Mouse (Mus musculus): ENCODE measurements around the gene Isoc2b.
"Not testable (repeated sequence)": the region's sequence is repeated elsewhere in the genome, so short reads cannot be mapped to it uniquely, and the experiment has no call there.

The Isoc2b gene

DNA sequence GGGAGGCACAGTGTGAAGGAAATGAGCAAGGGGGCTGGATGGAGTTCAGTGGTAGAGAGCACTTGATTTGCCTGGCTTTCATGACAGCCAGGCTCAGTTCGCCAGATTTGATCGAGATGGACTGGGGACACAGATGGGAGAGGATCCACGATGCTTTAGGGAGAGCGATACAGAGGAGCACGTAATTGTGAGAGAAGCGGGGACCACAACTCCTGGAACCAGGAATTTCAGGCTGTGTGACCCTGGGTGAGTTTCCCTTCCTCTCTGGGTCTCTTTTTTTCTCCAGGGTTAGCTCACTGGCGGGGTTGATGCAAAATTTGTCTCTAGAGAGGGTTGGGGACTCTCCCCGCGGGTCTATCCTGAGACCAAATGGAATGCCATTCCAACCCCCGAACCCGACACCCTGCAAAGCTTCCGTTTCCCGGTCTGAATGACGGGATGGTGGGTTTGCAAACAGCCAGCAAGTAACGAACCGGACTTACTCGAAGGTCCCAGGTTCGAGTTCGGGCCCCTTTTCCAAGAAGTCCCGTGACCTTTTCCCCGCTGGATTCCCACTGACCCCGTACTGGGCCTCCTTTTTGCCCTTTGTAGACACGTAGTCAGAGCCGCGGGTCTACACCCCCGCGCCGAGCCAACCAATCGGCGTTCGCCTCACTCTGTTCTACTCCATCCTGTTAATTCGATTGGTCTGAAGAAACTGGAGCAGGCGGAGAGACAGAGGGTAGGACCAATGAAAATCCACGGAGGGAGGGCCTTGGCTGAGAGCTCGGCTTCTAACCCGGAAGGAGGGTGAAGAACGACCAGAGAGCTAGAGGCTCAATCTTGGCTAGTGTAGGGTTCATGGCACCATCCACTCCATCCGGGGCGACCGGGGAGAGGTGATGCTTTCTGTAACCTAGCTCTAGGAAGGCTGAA, 4.2 kb downstream of the Isoc2b start:
- DNase-seq (ENCODE audit: low read depth, low spot score), result peak; percentile 98

DNA sequence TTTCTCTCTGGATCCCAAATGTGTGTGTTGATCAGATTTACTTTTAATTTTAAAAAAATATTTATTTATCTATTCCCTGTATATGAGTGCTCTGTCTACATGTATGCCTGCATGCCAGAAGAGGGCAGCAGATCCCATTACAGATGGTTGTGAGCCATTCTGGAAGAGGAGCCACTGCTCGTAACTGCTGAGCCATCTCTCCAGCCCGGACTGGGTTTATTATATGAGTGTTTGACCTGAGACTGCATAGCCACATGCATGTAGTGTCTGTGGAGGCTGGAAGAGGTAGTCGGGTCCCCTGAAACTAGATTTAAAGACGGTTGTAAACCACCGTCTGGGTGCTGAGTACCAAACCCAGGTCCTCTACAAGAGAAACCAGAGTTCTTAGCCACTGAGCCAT, 5.0 kb downstream of the Isoc2b start:
- DNase-seq (ENCODE audit: low read depth, low spot score), result peak; percentile 31

DNA sequence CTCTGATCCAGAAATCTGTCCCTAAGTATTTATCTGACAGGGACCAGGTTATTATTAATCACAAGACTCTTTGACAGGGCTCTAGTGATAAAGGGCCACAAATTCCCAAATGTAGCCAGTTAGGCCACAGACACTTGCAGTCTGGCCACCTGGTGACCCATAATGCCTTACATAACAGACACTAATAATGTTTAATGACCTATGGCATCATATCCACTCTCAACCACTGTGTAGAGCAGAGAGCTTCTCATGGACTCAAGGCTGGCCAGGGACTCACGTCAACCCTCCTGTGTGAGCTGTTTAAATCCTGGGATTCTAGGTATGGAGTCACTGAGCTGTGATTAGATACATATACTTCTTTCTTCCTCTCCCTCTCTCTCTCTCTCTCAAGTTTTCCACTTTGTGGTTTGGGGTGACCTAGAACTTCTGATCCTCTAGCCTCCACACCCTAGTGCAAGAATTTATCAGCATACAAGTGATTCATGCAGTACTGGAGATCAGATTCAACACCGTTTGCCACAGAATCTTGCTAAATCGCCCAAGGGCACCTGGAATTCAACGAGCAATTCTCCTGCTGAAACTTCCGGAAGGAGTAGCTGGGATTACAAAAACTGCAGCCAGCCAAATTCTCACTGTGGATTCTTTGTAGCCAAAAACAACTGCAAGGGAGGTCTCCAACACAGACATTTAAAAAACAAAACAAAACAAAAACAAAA, 5.8 kb downstream of the Isoc2b start:
- DNase-seq (ENCODE audit: low read depth, low spot score), result no peak

DNA sequence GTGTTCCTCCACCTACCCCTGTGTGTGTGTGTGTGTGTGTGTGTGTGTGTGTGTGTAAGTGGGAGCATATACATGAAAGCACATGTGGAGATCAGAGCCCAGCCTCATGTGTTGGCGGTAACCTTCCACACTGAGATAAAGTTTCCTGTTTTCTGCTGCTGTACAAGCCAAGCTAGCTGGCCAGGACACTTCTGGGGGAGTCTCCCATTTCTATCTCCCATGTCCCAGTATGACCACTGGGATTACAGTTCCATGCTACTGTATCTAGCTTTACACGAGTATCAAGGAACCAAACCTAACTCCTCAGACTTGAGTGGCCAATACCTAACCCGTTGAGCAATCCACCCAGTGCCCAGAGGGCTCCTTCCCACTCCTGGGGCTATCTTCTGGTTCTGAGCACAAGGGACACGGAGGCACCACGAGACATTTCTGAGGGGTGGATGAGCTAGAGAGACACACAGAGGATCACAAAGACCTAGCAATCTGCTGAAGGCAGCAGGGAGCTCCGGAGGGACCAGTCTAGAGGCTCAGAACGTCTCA, 6.4 kb downstream of the Isoc2b start:
- DNase-seq (ENCODE audit: low read depth, low spot score), result no peak

DNA sequence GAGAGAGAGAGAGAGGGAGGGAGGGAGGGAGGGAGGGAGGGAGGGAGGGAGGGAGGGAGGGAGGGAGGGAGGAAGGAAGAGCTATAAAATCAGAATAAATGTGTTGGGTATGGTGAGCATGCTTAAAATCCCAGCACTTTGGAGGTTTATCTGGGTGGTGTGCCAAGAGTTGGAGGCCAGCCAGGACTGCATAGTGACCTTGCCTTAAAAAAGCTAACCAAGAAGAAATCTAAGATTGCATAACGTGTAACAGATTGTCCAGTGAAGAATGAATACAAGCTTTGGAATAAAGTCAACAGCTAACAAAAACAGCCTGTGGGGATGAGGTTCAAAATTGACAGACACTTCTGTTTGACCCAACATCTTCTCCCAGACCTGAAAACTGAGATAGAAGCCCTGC, 7.0 kb downstream of the Isoc2b start:
- peak; percentile 78 for DNase-seq (ENCODE audit: low read depth, low spot score)

DNA sequence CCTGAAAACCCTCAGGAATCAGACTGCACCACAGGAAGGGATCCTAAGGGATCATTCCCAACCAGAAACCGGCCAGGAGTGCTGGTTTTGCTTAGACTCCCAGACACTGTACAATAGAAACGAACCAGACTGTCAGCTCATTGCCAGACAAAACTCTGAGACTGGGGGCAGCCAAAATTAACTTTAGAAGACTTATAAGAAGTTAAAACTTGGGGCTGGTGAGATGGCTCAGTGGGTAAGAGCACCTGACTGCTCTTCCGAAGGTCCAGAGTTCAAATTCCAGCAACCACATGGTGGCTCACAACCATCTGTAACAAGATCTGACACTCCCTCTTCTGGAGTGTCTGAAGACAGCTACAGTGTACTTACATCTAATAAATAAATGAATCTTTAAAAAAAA, 9.1 kb downstream of the Isoc2b start:
- DNase-seq (ENCODE audit: low read depth, low spot score), result not testable (repeated sequence)

DNA sequence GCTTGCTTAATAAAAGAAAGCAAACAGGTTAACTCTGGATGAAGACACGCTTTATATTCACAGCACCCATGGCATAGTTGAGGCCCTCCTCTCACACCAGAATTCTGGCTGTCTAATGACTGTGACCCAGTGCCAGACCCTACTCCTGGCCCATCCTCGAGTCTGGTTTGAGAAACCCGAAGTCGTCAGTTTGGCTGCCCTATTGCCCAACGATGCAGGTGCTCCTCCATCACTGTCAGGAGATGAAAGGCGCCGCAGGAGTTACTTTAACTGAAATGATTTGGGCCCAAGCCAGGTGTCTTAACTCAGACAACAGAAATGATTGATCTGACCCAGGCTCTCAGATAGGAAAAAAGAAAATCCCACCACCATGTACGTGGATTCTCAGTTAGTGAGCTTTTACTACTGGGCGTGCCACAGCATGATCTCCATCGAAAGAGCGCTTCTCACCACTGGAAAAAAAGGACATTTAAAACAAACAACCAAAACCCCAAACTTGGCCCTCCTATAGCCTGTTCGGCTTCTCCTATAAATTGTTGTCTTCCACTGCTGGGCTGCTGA, 10.6 kb downstream of the Isoc2b start:
- no peak for DNase-seq (ENCODE audit: low read depth, low spot score)

DNA sequence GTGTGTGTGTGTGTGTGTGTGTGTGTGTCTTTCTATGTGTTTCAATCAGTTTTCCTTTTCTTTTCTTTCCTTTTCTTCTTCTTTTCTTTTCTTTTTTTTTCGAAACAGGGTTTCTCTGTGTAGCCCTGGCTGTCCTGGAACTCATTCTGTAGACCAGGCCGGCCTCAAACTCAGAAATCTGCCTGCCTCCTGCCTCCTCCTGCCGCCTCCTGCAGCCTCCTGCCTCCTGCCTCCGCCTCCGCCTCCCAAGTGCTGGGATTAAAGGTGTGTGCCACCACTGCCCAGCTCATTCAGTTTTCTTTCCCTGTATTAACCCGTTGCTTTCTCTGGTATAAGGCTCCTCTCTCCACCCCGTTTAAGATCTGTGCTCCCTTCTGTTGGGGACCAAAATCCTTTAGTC, 12.7 kb downstream of the Isoc2b start:
- no peak for DNase-seq (ENCODE audit: low read depth, low spot score)

DNA sequence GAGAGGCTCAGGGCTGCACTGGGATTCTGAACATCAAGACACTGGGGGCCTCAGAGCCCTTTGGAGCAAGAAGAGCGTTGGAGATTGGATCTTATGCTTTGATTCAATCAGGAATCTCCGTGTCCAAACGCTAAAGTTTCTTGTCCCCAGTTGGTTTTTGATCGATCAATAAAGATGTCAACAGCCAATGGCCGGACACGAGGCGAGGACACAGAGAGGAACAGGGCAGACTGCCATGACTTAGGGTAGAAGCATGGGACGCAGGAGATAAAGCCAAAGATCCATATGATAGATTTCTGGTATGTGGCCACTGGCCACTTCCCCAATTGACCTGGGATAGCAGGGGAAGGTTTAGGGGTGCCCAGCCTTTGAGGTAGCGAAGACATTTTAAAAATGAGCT, 13.6 kb downstream of the Isoc2b start:
- no peak for DNase-seq (ENCODE audit: low read depth, low spot score)

DNA sequence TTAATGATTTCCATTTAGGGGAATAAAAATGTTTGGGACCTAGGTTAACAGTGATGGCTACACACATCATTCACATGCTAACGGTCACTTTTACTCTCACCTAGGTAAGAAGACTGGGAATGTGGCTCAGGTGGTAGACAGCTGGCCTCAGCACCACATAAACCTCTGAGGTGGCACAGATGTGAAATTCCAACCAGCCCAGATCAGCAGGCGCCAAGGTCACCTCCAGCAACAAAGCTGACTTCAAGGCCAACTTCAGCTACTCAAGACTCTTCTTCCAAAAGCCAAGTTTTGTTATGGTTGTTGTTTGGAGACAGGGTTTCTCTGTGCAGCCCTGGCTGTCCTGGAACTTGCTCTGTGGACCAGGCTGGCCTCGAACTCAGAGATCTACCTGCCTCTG, 16.4 kb downstream of the Isoc2b start:
- no peak for DNase-seq (ENCODE audit: low read depth, low spot score)

DNA sequence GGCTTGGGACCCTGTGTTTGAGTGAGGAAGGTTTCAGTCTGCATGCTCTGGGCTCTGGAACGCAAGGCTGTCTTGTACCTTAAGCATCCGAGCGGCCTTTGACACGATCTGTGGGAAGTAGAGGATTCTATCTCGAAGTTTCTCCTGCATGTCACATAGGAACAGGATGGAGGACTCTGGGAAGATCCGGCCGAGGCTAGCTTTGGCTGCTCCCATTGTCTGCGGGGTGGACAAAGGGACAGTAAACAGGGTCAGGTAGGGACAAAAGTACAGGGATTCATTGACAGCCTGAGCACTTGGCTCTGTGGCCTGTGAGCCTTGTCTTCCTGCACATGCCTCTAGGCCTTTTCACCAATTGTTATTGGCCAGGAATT, 18.8 kb downstream of the Isoc2b start:
- no peak for DNase-seq (ENCODE audit: low read depth, low spot score)

DNA sequence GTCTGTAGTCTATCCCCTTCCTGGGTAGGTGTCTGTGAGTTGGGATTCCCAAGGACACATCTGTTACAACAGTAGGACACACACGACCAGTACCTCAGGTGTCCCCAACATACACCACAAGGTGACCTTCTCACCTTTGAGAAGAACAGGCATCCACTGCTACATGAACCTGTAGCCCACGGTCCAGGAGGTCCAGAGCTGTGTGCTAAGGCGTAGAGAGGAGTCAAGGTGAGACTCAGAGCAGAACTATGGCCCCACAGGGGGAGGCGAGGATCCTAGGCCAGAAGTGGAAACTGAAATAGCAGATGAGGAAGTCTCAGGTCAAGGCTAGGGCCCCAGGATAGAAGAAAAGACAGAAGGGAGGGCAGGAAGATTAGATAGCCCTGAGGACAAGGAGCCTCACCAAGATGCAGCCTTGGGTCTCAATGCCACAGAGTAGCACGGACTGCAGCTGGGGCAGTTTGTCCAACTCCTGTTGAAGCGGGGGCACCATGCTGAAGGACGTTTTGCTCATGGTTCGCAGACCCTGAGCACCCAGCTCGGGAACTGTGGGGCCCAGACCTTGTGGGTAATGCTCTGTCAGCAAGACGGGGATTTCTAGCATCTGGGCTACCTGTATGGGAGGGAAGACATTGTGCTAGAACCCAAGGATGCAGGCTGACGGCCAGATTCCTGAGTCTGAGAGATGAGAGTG, 19.3 kb downstream of the Isoc2b start:
- no peak for DNase-seq (ENCODE audit: low read depth, low spot score)

DNA sequence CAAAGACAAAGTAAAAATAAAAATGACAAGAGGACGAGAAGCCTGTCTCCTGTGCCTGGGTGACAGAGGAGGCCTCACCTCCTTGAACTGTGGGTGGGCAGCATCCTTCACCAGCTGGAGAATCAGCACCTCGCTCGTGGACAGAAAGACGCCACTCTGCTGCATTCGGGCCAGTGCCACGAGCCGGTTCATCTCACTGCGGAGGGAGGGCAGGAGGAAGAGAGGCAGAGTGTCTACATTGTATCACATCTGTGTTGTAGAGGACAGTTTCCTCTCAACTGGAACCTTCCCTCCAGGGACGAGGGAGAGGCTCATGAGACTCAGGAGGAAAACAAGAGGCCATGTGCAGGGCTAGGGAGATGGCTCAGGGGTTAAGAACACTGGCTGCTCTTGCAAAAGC, 20.7 kb downstream of the Isoc2b start:
- DNase-seq (ENCODE audit: low read depth, low spot score), result no peak

DNA sequence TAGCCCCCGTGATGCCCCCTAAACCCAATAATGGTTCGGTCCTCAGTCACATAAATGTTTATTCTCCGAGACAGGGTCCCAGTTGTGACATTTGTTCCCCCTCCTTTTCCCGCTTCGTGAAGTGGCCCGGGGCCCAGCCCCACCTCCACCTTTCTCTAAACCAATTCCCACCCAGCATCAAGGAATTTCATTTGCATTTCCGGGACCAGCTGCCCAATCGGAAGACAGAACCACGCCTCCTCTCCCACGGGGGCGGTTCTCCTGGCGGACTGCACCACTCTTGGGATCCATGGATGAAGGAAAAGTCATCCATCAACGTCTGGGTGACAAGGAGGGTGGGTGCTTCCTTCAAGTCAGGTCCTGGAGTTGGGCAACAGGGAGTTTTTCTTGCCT, 25.1 kb downstream of the Isoc2b start:
- no peak for DNase-seq (ENCODE audit: low read depth, low spot score)

DNA sequence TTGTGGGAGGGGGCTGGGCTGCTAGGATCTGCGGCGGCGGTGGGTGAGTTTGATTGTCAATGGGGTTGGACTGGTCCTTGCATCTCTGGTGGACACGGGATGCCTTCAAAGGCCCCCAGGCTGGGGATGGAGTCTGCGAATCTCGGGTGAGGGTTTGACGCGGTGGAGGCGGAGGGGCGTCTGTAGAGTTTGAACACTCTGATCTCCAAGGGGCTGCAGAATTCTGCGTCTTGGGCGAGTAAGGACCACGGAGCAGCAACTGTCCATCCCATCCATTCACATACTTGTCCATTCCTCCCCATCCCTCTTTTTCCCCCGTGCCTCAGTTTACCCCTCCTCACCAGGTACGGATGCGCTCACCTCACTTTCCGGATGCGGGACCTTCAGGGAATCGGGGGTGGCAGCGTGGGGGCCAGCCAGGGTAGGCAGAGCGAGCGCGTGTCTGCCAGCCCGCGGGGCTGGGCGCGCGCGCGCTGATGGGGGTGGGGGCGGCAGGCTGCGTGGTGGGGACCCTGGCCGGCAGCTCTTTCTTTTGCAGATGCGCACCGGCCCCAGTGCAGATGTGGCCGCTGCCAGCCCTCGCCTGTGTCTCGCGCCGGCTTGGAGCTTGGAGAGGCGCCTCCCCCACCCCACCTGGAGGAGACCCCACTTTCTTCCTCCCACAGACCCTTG, 25.7 kb downstream of the Isoc2b start, which contains the start of gene Shisa7:
TSS of gene Shisa7 (minus strand) at position 452 of the 672 bp plus-strand sequence.
- DNase-seq (ENCODE audit: low read depth, low spot score), result no peak

DNA sequence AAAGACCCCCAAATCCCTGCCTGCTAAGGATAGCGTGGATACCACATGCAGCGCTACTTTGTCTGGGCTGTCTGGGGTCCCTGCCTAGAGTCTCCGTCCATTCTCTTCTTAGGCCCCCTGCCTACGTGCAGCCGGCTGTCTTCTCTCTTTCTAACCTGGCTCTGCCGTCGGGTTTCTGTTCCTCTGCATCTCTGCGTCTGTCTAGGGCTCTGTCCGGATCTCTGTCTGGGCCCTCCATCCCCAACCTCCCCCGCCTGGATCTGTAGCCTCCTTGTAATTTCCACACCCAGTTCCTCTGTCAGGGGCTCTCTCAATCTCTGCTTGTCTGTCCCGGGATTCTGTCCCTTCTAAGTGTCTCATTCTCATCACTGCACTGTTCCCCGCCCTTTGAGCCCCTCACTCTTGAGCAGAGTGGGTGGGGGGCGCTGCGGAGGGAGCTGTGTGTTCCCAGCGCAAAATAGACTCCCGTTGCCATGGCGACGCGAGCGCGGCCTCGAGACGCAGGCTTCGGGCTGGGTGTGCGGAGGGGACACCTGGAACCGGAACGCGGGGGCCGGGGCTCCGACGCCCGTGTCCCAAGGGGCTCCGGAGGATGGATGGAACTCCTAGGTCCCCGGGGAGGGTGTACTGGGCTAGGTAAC, 26.3 kb downstream of the Isoc2b start:
- DNase-seq (ENCODE audit: low read depth, low spot score), result no peak

DNA sequence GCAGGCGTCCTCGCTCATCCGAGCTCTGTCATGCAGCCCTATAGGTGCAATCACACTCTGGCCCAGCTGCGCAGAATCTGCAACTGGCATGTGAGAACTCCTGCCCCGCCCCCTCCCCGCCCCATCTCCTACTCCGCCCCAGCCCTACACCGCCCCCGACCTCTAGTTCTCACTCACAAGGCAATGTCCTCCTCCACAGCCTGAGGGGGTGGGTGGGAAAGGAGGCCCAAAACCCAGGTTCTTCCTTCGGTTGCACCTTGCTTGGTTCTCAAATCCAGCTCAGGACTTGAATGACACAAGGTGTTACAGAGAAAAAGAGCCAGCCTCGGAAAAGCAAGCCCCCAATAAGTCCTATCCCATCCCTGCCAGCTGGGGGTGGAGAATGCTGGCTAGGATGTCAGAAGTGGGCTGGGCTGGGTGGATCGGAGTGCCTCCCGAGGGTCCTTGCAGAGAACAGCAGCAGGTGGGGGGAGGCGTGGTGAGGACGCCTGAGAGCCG, 27.4 kb downstream of the Isoc2b start:
- DNase-seq (ENCODE audit: low read depth, low spot score), result no peak

DNA sequence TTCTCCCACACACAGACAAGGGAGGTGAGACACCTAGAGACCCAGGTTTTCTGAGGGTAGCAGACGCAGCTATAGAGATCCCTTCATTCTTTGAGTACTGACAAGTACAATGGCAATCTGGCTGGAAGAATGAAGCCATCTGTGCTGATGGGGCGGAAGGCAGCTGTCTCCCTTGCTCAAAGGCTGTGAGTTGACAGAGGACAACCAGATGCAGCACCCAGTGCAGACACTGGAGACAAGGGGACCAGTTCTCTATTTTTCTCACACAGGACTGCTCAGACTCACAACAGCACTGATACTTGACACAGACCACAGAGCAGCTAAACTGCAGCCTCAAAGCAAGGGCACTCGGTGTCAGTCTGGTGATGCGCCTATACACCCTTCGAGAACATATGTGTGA, 28.0 kb downstream of the Isoc2b start:
- DNase-seq (ENCODE audit: low read depth, low spot score), result no peak

DNA sequence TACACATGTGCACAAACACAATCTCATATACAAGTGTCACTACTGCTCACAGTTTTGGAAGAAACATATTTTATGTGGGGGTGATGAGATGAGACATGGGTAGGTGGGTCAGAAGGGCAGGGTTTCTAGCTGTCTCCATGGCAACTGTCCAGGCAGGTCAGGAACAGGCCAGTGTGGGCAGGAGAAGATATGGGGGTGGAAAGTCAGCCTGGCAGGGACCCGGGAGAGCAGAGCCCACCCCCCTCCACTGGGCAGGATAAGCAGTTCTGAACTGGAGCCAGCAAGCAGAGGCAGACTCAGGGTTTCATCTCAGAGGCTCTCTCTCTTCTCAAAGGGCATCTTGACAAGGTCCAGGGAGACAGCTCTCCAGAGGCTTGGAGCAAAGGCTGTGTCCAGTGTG, 32.4 kb downstream of the Isoc2b start:
- DNase-seq (ENCODE audit: low read depth, low spot score), result no peak

DNA sequence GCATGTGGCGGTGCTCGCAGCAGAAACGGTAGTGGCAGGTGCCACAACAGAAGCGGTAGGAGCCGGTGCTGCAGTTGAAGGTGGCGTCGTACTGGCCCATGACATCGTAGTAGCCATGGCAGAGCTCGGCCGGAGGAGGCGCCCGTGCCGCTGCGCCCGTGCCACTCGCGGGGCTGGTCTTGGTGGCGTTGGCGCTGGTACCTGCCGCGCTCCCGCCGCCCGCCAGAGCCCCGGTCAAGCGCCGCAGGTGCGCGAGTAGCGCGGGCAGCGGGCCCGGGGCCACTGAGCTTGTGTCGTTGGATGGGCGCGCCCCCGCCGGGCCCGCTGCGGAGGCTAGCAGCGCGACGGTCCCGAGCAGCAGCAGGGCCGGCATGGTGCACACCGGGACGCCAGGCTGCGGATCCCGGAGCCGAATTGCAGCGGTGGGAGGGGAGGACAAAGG, 33.7 kb downstream of the Isoc2b start:
- peak; percentile 23 for DNase-seq (ENCODE audit: low read depth, low spot score)
